Mouse (Mus musculus): Measurements from ENCODE around the gene Vps26c.

- TF ChIP-seq CHD2 (IDR thresholded peaks at IDR 0.05; ENCODE audit: low read length) (no peak), NELFE (IDR thresholded peaks at IDR 0.05; ENCODE audit: low read depth, low read length) (no peak), POLR2A (IDR thresholded peaks at IDR 0.05; ENCODE audit: low read depth, low read length) (no peak), ZC3H11A (IDR thresholded peaks at IDR 0.05; ENCODE audit: low read depth, low read length) (no peak), ZNF384 (IDR thresholded peaks at IDR 0.05; ENCODE audit: low read depth, low read length) (no peak), CTCF (conservative IDR thresholded peaks at IDR 0.05 in 1 of 2, IDR thresholded peaks at IDR 0.05 in 1 of 2; ENCODE audit: low read depth in 2 of 2, low read length in 2 of 2) (no peak), USF1 (IDR thresholded peaks at IDR 0.05; ENCODE audit: low read depth, low read length) (no peak), EP300 (IDR thresholded peaks at IDR 0.05; ENCODE audit: low read length) (no peak), ZKSCAN1 (IDR thresholded peaks at IDR 0.05; ENCODE audit: borderline replicate concordance, low read depth, low read length) (no peak), POLR2AphosphoS2 (IDR thresholded peaks at IDR 0.05; ENCODE audit: low read depth, low read length) (no peak)
Measured at GRCm38 (mm10) chr16:94527546-94527945, 916 bp upstream of the Vps26c start.
